Mouse (Mus musculus): ENCODE results near the gene Klhdc8b.

Klhdc8b gene

DNA sequence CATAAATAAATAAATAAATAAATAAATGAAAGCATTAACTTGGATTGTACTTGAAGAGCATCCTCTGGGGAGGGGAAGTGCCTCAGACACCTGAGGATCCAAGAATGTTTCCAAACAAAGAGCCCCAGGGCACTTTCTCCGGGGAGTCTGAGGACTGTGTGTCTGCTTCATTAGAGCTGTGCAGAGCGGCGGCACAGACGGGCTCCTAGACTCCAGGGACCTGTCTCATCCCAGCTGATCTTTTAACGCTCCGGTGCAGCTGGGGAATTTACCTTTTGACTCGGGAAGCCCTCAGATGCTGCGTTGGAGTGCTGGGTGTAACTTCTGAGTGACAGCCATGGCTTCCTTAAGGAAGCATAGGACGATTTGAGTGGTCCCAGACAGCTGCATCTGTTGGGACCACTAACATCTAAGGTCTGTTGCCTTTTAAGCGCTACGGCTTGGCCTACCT, at the start of gene Klhdc8b:
Klhdc8b (minus strand) TSS at position 401 of the 451 bp plus-strand sequence.
- no peak for DNase-seq (ENCODE audit: low spot score in 2 of 2)

DNA sequence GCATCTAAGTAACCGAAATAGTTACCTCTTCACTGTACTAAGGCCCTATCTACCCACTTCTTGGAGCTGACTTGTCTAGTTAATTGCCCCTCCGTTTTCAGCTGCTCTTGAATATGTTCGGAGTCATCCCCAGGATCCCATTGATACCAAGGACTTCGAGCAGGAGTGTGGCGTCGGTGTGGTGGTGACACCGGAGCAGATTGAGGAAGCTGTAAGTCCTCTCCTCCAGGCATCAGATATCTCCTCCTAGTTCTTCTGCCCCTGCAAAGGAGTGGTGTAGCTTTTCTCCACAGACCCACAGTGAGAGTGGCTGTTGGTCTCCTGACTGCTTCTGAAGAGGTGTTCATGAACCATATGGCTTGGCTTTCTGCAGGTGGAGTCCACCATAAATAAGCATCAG, 47.4 kb upstream of the Klhdc8b start:
- no peak for DNase-seq (ENCODE audit: low spot score in 2 of 2)

DNA sequence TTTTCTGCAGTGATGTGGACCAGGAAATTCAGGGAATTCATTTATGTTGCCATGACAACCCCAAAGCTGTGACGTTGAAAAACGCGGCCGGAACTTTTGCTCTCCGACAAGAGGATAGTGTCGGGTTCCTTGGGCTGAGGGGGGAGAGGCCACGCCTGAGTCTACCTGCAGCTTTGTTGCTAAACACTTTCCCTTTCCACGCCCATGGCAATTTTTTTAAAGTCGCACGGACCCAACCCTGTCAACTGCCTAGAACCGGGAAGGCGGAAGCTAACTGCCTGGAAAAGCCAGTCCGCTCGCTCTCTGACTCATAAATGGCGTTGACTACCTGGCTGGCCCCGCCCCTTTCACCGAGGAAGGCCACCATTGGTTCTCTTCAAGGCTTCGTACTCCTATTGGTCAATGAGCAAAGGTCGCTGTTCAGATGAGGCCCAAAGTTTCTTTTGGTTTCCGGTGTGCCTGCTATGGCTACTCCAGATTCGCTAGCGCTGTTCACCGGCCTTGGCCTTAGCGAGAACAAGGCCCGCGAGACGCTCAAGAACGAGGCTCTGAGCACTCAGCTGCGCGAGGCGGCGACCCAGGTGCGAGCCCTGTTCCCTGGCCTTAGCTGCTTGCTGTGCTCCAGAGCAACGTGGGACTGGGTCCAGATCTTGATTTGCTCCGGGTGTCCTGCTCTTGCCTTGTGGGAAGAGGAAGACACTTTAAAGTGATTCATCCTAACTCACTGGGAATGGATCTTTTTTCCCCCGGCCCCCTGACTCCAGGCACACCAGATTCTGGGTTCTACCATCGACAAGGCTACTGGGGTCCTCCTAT, 46.4 kb upstream of the Klhdc8b start, which contains the start of gene Qars:
Qars (plus strand) TSS at position 88 of the 816 bp plus-strand sequence.
- peak; percentile 73 to 88 for DNase-seq (ENCODE audit: low spot score in 2 of 2)

DNA sequence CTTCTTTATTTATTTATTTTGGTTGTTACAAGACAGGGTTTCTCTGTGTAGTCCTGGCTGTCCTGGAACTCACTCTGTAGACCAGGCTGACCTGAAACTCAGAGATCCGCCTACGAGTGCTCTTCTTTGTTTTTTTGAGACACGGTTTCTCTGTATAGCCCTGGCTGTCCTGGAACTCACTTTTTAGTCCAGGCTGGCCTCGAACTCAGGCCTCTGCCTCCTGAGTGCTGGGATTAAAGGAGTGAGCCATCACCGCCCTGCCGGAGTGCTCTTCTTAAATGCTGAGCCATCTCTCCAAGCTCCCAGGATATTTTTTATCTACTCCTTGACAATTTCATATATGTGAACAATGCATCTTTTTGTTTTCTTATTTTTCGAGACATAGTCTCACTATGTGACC, 45.5 kb upstream of the Klhdc8b start:
- DNase-seq (ENCODE audit: low spot score in 2 of 2), result no peak

DNA sequence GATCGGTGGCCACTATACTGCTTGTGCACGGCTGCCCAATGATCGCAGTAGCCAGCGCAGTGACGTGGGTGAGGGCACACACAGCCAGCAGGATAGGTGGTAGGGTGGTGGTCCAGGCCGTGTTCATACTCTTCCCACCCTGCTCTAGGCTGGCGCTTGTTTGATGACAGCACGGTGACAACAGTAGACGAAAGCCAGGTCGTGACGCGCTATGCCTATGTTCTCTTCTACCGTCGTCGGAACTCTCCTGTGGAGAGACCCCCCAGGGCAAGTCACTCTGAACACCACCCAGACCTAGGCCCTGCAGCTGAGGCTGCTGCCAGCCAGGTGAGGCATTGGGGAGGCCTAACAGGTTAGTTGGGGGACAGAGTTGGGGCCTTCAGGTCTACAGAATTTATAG, 38.6 kb upstream of the Klhdc8b start:
- no peak for DNase-seq (ENCODE audit: low spot score in 2 of 2)

DNA sequence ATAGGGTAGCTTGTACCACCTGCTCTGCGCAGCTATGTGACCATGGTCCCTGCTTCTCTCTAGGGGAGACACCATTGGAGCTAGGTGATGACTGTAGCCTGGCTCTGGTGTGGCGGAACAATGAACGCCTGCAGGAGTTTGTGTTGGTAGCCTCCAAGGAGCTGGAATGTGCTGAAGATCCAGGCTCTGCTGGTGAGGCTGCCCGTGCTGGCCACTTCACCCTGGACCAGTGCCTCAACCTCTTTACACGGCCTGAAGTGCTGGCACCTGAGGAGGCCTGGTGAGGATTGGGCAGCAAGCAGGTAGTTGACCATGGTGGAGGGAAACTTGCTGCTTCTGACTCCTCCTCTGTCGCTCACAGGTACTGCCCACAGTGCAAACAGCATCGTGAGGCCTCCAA, 37.9 kb upstream of the Klhdc8b start:
- DNase-seq (ENCODE audit: low spot score in 2 of 2), result no peak

DNA sequence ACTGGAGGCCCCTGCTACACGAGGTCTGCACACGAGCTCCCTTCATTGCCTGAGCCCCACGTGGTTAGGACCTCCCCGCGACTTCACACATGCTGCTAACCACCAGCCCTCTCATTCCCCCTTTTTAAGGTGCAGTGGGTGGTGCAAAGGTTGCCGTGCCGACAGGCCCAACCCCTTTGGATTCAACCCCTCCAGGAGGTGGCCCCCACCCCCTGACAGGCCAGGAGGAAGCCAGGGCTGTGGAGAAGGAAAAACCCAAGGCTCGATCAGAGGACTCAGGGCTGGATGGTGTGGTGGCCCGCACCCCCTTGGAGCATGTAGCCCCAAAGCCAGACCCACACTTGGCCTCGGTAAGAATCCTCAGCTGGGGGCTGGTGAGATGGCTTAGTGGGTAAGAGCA, 33.5 kb upstream of the Klhdc8b start:
- DNase-seq (ENCODE audit: low spot score in 2 of 2), result no peak

DNA sequence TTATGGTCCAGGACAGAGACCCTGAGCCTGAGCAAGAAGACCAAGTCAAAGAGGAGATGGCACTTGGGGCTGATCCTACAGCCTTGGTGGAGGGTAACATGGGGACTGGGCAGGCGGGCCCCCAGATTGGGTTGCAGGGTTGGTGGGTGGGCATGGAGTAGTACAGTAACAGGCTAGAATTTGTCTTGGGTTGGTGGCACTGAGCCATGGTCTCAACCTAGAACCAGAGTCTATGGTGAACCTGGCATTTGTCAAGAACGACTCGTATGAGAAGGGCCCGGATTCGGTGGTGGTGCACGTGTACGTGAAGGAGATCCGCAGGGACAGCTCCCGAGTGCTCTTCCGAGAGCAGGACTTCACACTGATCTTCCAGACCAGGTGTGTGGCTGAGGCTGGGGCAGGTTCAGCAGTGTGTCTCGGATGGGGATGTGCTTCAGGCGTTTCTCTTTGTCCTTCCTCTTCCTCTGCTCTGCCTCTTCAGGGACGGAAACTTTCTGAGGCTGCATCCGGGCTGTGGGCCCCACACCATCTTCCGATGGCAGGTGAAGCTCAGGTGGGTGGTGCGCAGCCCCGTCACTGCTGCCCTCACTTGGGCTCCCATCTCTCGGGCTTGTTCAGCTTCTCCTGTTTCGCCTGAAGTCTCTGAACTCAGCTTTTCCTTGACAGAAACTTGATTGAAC, 32.9 kb upstream of the Klhdc8b start:
- DNase-seq (ENCODE audit: low spot score in 2 of 2), result no peak

DNA sequence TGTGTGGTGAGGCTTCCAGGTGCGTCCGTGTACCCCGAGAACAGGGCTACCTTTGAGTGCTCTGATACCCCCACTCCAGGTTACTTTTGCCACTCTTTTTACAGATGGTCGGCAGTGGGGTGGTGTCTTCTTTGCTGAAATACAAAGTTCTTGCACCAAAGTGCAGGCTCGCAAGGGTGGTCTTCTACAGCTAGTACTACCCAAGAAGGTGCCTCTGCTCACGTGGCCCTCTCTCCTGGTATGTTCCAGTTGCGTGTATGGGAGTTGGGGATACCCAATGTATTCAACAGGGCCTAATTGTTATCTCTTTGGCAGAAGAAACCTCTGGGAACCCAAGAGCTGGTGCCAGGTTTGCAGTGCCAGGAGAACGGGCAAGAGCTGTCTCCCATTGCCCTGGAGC, 31.9 kb upstream of the Klhdc8b start:
- no peak for DNase-seq (ENCODE audit: low spot score in 2 of 2)

DNA sequence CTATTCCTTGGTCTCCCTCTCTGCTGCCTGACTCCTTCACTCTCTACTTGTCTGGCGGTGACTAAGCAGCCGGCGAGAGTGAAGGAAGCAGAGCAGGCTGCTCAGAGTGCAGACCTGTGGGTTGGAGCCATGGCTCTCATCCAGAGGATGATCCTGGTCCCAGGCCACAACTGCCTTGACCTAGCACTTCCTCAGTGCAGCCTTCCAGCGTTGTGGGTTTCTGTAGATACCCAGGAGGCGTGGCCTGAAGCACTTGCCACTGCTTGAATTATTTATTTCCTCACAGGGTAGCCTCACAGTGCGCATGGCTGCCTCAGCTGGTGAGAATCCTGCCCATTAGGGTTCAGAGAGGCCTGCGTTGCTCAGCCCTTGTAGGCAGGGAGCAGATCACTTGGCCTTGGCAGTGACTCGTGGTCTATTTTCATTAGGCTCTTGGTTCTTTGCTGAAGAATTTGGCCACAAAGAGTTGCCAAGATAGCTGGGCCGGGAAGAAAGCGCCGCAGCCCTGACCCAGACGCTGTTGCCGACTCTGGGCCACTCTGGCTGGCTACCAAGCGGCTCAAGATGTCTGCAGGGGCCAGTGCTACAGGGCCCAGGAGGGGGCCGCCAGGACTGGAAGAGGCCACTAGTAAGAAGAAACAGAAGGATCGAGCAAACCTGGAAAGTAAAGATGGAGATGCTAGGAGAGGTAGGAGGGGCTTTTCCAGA, 30.8 kb upstream of the Klhdc8b start:
- DNase-seq (ENCODE audit: low spot score in 2 of 2), result no peak

DNA sequence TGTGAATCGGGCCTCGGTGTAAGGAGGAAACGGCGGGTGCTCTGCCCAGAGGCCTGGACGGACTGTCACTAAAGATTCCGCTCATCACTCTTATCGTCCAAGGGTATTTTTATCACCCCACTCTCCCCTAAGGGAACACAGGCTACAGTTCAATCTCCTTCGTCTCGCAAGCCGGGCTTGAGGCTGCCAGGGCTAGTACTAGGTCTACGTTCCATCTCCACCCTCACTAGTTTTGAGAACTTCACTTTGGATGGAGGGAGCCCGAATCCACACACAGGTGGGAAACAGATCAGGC, 29.9 kb upstream of the Klhdc8b start:
- DNase-seq (ENCODE audit: low spot score in 2 of 2), result no peak

DNA sequence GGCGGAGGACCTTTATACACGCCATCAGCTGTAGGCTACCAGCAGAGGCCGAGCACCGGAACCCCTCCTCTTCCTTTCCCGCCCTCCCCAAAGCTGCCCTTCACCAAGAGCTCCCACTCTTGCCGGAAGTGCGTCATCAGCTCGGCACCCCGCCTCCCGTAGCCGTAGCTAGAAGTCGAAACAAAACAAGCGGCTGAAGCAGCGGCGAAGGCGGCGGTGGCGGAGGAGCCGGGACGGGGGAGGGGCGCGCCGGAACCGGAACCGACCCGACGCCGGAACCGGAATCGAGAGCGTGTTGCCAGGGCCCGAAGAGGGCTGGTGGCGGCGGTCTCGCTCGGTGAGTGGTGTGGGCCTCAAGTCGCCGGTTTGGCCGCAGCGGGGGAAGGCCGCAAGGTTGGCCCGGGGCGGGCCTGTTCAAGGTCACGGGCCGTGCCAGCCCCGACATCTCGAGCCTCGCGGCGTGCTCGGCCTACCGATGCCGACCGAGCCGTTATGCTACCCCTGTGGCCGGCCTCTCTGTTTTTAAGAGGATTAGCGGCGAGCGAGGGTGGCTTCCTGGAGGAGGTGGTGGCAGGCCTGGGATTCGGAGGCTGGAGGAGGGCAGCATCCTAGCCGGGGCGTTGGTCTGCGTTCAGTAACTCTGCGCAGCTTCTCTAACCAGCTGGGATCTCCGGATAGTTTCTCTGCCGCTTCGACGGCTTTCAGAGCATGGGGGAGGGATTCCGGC, 29.3 kb upstream of the Klhdc8b start, which contains the start of gene Usp19:
Usp19 (plus strand) TSS at position 44 of the 727 bp plus-strand sequence.
- peak; percentile 73 to 90 for DNase-seq (ENCODE audit: low spot score in 2 of 2)

DNA sequence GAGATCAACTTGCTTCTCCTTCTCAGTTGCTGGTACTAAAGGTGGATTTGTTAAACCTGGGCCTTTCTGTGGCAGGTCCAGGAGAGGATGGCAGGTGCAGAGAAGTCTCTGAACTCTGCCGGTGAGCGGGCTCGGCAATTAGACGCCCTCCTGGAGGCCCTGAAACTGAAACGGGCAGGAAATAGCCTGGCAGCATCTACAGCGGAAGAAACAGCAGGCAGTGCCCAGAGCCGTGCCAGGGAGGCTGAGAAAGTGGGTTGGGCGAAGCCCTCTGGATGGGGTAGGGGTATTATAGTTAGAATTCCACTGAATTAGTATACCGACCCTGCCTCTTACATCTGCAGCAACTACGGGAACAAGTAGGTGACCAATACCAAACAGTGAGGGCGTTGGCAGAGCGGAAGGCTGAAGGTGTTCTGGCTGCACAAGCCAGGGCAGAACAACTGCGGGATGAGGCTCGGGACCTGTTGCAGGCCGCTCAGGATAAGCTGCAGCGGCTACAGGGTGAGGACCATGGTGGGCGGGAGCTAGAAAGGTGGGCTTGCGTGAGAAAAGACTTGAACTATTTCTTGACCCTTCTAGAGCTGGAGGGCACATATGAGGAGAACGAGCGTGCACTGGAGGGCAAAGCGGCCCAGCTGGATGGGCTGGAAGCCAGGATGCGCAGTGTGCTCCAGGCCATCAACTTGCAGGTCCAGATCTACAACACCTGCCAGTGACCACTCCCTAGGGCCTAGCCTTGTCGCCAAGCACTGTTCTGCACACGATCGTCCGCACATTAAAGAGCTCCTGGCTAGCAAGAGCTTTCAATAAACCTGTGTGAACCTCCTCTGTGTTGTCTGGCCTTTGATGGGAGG, 28.5 kb upstream of the Klhdc8b start:
- DNase-seq (ENCODE audit: low spot score in 2 of 2), result no peak

DNA sequence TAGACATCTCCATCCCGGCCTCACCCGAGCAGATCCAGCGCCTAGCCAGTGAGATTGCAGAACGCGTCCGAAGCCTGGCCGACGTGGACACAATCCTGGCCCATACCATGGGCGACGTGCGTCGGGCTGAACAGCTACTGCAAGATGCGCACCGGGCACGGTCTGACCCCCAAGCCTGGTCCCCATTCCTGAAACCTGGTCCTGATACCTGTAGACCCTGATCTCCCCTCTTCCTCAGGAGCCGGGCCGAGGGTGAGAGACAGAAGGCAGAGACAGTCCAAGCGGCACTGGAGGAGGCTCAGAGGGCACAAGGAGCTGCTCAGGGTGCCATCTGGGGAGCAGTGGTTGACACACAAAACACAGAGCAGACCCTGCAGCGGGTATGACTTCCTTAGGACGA, 27.8 kb upstream of the Klhdc8b start:
- DNase-seq (ENCODE audit: low spot score in 2 of 2), result no peak

DNA sequence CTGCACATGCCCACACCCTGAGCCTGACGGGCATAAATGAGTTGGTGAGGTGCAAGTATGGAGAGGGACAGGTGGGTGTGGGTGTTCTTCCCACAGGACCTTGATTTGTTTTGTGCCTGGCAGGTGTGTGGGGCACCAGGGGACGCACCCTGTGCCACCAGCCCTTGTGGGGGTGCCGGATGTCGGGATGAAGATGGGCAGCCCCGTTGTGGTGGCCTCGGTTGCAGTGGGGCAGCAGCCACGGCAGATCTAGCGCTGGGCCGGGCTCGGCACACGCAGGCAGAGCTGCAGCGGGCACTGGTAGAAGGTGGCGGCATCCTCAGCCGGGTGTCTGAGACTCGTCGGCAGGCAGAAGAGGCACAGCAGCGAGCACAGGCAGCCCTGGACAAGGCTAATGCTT, 27.0 kb upstream of the Klhdc8b start:
- no peak for DNase-seq (ENCODE audit: low spot score in 2 of 2)

DNA sequence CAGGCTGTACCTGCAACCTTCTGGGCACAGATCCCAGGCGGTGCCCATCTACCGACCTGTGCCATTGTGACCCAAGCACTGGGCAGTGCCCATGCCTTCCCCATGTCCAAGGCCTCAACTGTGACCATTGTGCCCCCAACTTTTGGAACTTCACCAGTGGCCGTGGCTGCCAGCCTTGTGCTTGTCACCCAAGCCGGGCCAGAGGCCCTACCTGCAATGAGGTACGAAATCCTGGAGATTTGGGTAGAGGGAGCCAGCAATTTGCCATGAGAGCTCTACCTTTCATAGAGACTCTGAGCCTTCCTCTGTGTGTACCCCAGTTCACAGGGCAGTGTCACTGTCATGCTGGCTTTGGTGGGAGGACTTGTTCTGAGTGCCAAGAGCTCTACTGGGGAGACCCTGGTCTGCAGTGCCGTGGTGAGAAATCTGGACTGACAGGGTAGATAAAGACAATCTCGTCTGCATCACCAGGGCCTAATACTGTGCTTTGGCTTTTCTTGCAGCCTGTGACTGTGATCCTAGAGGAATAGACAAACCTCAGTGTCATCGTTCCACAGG, 25.7 kb upstream of the Klhdc8b start:
- no peak for DNase-seq (ENCODE audit: low spot score in 2 of 2)

DNA sequence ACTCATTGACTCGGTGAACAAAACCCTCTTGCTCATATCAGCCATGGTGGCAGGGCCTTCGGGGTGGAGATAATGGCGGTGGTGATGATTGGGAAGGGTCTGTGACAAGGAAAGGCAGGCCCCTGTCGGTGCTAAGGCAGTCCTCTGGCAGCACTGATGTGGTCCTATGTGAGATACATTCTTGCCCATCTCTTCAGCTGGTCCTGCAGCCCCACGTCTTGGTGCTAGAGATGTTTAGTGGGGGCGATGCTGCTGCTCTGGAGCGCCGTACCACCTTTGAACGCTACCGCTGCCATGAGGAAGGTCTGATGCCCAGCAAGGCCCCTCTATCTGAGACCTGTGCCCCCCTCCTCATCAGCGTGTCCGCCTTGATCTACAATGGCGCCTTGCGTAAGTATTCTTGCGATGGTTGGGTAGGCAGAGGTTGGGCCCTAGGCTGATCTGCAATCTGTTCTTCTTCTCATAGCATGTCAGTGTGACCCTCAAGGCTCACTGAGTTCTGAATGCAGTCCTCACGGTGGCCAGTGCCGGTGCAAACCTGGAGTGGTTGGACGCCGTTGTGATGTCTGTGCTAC, 24.0 kb upstream of the Klhdc8b start:
- no peak for DNase-seq (ENCODE audit: low spot score in 2 of 2)

DNA sequence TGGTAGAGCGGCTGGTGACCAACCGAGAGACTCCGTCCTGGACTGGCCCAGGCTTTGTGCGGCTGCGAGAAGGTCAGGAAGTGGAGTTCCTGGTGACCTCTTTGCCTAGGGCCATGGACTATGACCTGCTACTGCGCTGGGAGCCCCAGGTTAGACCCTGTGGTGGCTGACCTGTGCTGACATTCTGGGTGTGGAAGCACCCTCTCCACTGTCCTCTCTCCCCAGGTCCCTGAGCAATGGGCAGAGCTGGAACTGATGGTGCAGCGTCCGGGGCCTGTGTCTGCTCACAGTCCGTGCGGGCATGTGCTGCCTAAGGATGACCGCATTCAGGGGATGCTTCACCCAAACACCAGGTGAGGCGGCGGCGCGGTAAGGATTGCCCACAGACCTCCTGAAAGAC, 22.6 kb upstream of the Klhdc8b start:
- no peak for DNase-seq (ENCODE audit: low spot score in 2 of 2)

DNA sequence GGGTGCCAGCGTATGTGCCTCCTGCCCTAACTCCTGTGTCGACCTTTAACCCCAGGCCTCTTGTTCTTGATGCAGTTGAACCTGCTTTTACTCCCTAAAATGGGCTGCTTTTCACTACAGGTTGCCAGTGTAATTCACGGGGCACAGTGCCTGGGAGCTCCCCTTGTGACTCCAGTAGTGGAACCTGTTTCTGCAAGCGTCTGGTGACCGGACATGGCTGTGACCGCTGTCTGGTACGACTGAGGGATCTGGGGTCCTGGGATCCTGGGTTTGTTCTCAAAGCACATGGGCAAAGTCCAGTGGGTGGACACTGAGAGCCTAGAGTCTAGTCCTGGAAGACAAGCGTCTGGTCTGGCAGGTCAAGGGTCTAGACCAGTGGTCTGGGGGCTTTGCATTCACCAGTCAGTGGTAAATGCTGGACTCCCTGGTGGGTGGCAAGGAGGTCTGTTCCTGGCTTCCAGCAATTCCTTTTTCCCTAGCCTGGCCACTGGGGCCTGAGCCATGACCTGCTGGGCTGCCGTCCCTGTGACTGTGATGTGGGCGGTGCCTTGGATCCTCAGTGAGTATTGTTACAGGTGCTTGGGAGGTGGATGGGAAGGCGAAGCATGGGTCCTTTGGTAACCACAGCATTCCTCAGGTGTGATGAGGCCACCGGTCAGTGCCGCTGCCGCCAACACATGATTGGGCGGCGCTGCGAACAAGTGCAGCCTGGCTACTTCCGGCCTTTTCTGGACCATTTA, 21.8 kb upstream of the Klhdc8b start:
- DNase-seq (ENCODE audit: low spot score in 2 of 2), result no peak
